ENCODE assay signal across 10 mouse cellular contexts in genomic region chr14:117841797-117842553, GRCm38 (mm10).
DNase-seq lines count a peak whose midpoint lies in the region; ATAC-seq and TF ChIP-seq lines count a peak whose summit lies in the region.
"Had no signal": no experiment of that assay in that cellular context is flagged by ENCODE, and none has a peak within 500 bp of the region (broad histone marks: within the 10 kb centered on the region; RNA-seq: fewer than 3 reads in every experiment).

No protein-coding gene starts in this region.

- H3K4me1 ChIP-seq in embryonic facial prominence, embryonic 13.5 days = peaks cover 8% of the 10 kb centered on the region; the same call in 1 of the 2 replicates
- no peaks in the 10 kb centered on the region for H3K4me1 ChIP-seq in embryonic facial prominence, embryonic 10.5 days
- H3K4me1 ChIP-seq in liver, embryonic 12.5 days = no peaks in the 10 kb centered on the region

- WGBS in embryonic facial prominence, embryonic 13.5 days = 53% methylated on average over 14 of the region's 14 CpGs
- WGBS in embryonic facial prominence, embryonic 10.5 days = 83% methylated on average over 14 of the region's 14 CpGs
- 59% methylated on average over 14 of the region's 14 CpGs for WGBS in liver, embryonic 12.5 days (ENCODE audit: insufficient replicate concordance)

- H3ac ChIP-seq in myocyte (ENCODE audit: control insufficient read depth, insufficient read length) = no peak overlapping the region

- H3K36me3 ChIP-seq in embryonic facial prominence, embryonic 13.5 days = no peaks in the 10 kb centered on the region
- no peaks in the 10 kb centered on the region for H3K36me3 ChIP-seq in embryonic facial prominence, embryonic 10.5 days (replicated peaks)
- no peaks in the 10 kb centered on the region for H3K36me3 ChIP-seq in liver, embryonic 12.5 days
- H3K36me3 ChIP-seq in myocyte (ENCODE audit: control insufficient read depth, insufficient read depth) = no peaks in the 10 kb centered on the region
- H3K36me3 ChIP-seq: heart, embryonic 13.5 days had no signal

- H3K9ac ChIP-seq in embryonic facial prominence, embryonic 13.5 days = no peak overlapping the region
- H3K9ac ChIP-seq in liver, embryonic 12.5 days = no peak overlapping the region
- H3K9ac ChIP-seq: heart, embryonic 13.5 days had no signal

- no peak overlapping the region for H3K4me3 ChIP-seq in embryonic facial prominence, embryonic 13.5 days
- no peak overlapping the region for H3K4me3 ChIP-seq in embryonic facial prominence, embryonic 10.5 days
- H3K4me3 ChIP-seq in liver, embryonic 12.5 days = no peak overlapping the region
- H3K4me3 ChIP-seq in myocyte = no peak overlapping the region
- H3K4me3 ChIP-seq: heart, embryonic 13.5 days had no signal

- H3K27ac ChIP-seq in embryonic facial prominence, embryonic 13.5 days = no peak overlapping the region
- no peak overlapping the region for H3K27ac ChIP-seq in embryonic facial prominence, embryonic 10.5 days (replicated peaks)
- no peak overlapping the region for H3K27ac ChIP-seq in liver, embryonic 12.5 days
- H3K27ac ChIP-seq: heart, embryonic 13.5 days had no signal

- H3K9me3 ChIP-seq in embryonic facial prominence, embryonic 13.5 days = no peaks in the 10 kb centered on the region
- no peaks in the 10 kb centered on the region for H3K9me3 ChIP-seq in embryonic facial prominence, embryonic 10.5 days
- H3K9me3 ChIP-seq in liver, embryonic 12.5 days (replicated peaks) = no peaks in the 10 kb centered on the region
- H3K9me3 ChIP-seq: heart, embryonic 13.5 days had no signal

- H3K79me2 ChIP-seq in myocyte (ENCODE audit: control insufficient read depth, insufficient read depth) = no peaks in the 10 kb centered on the region

- no peak for DNase-seq in embryonic facial prominence, embryonic 10.5 days (ENCODE audit: low spot score)
- peak; percentile 6 for DNase-seq in liver
- peak; percentile 50 for DNase-seq in adrenal gland, postnatal 14 days
- DNase-seq in embryo, embryonic 11 days = no peak
- no peak for DNase-seq in layer of hippocampus, postnatal 36 days
- DNase-seq: B cell, adult 2 months had no signal

- ATAC-seq in embryonic facial prominence, embryonic 13.5 days (ENCODE audit: insufficient number of reproducible peaks, insufficient read depth, low FRiP score, low TSS enrichment, low read depth) = no peak
- no peak for ATAC-seq in liver, embryonic 12.5 days

- H3K4me2 ChIP-seq in embryonic facial prominence, embryonic 13.5 days = 0 out of 2 replicates have a peak overlapping the region, but pooled peaks have one; percentile 20
- no peak overlapping the region for H3K4me2 ChIP-seq in liver, embryonic 12.5 days
- peak overlapping the region; percentile 59 for H3K4me2 ChIP-seq in myocyte (ENCODE audit: low read depth)
- H3K4me2 ChIP-seq: heart, embryonic 13.5 days had no signal

- TF ChIP-seq POLR2A in myocyte (IDR thresholded peaks at IDR 0.05; ENCODE audit: insufficient read length, low read depth) = no peak

- H3K27me3 ChIP-seq in embryonic facial prominence, embryonic 13.5 days = no peaks in the 10 kb centered on the region
- H3K27me3 ChIP-seq in embryonic facial prominence, embryonic 10.5 days (replicated peaks; ENCODE audit: low read depth, poor library complexity, severe bottlenecking) = no peaks in the 10 kb centered on the region
- no peaks in the 10 kb centered on the region for H3K27me3 ChIP-seq in liver, embryonic 12.5 days (replicated peaks)
- H3K27me3 ChIP-seq in myocyte (ENCODE audit: control insufficient read depth, insufficient read depth, insufficient read length) = no peaks in the 10 kb centered on the region

TF ChIP-seq in myocyte, 11 proteins besides CTCF, POLR2A, EP300 and RAD21:
- no peak for TF ChIP-seq REST (IDR thresholded peaks at IDR 0.05; ENCODE audit: insufficient read depth, insufficient read length)
- no peak for TF ChIP-seq POLR2AphosphoS2 (IDR thresholded peaks at IDR 0.05; ENCODE audit: insufficient read length, low read depth)
- TF ChIP-seq CEBPB (IDR thresholded peaks at IDR 0.05; ENCODE audit: insufficient read depth, poor library complexity, severe bottlenecking) = no peak; the same call in 1 of the 2 replicates
- TF ChIP-seq MYOG (IDR thresholded peaks at IDR 0.05; ENCODE audit: control insufficient read depth in 1 of 3, insufficient read depth in 1 of 3, insufficient read length in 2 of 3, low read depth in 2 of 3) = no peak

Comparison
In these comparisons a context has a peak if more than half of its experiments do, and no peak if none do; other contexts are left out.
1. DNase-seq: peak in liver (single experiment) and adrenal gland, postnatal 14 days (single experiment); none in embryonic facial prominence, embryonic 10.5 days (single experiment), embryo, embryonic 11 days (single experiment) and layer of hippocampus, postnatal 36 days (0 of 2).